Mouse (Mus musculus) Patski (cell line): ENCODE measurements around the gene Ccdc171. TPM values are rescaled to one million over a fixed set of nuclear protein-coding genes. Genes with fewer than 3 reads are reported as not detected.

Experiments
- ATAC-seq: fragments of 100-300 bp; one replicate; pipeline ENCODE4 v1.8.0; 2021
- CTCF ChIA-PET: fragments of 350-600 bp; sonication (Branson Sonifier 250); formaldehyde crosslinking; loops from one replicate; lab custom pipeline; 2022; ENCODE audit warnings: inconsistent platforms; lab: Charles Lee
- POLR2A ChIA-PET: fragments of 350-600 bp; sonication (Branson Sonifier 250); formaldehyde crosslinking; loops from one replicate; lab custom pipeline; 2022; ENCODE audit warnings: antibody characterized with exemption, inconsistent platforms; lab: Charles Lee
- DNase-seq: peaks from one replicate; pipeline ENCODE4 v3.0.0-alpha.2; 2011; ENCODE audit warnings: low read depth, low spot score
- H3K27me3 ChIP-seq: fragments of 371-371 bp; one replicate; pipeline ENCODE4 v1.5.1; 2021
- CTCF ChIP-seq: fragments of 100-300 bp; IDR thresholded peaks from one replicate; pipeline ENCODE4 v1.5.1; 2021
- in situ Hi-C: fragments of 300-500 bp; cut with MboI; formaldehyde crosslinking; loops from 3 replicates; pipeline ENCODE4 v1.11.1; 2018; ENCODE audit warnings: low pct_unique_long_range_greater_than_20kb, mixed read lengths
- polyA plus RNA-seq: library from polyadenylated mRNA; unstranded; gene quantifications from one replicate; pipeline ENCODE4 v1.2.3, GENCODE M21; 2021

Ccdc171 gene
- polyA plus RNA-seq, 1 experiment from 2014 or later, result 2.1 TPM

DNA sequence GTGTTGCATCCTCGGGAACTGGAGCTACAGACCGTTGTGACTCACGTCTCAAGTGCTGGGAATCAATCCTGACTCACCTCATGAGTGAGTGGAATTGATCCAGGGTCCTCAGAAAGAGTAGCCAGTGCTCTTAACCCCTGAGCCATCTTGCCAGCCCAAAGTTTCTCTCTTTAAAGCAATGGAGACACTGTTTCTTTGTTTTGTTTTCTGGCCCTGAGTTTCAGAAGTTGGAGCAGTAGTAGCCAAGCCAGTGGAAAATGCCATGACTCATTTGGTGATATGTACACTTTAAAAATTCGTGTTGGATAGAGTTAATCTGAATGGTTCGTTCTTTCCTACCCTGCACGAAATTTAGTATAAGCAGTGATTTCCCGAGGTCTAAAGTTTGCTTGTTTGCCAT is 157.5 kb downstream of the Ccdc171 start:
- ChIA-PET CTCF (no interaction called here), POLR2A (no interaction called here)
- no peak for TF ChIP-seq CTCF
- in situ Hi-C loops, result no loop called here
- no peak for DNase-seq
- ATAC-seq, result no peak
- no peaks in the 10 kb centered on the region for H3K27me3 ChIP-seq

DNA sequence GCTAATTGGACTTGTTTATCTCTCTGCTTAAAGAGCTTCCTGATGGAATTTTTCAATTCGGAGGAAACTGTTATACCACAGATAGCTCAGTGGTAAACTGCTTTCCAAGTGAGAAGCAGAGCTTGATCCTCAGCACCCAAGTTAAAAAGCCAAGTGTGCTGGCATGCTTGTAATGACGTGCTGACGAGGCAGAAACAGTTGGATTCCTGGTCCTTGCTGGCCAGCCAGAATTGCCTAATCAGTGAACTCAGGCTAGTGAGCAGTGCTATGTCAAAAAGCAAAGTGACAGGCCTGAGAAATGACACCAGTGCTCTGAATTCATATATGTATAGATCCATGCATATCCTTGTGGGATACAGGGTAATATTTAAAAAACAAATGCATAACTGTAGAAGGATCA is 174.8 kb downstream of the Ccdc171 start:
- TF ChIP-seq CTCF, result no peak
- in situ Hi-C loops, result no loop called here
- no peak for ATAC-seq
- DNase-seq, result no peak
- ChIA-PET CTCF (no interaction called here), POLR2A (no interaction called here)
- no peaks in the 10 kb centered on the region for H3K27me3 ChIP-seq

- ATAC-seq (no peak), DNase-seq (no peak)
- ChIA-PET POLR2A (no interaction called here), CTCF (interaction anchor here (1.0 kb wide), 1 partner anchor 11 kb away, joined by 3 read pairs; no protein-coding TSS in a partner anchor)
- TF ChIP-seq CTCF, result no peak
- in situ Hi-C loops, result no loop called here
- H3K27me3 ChIP-seq, result no peaks in the 10 kb centered on the region
Observed at GRCm38 (mm10) chr4:83716996-83717395, 191.7 kb downstream of the Ccdc171 start.

- ChIA-PET CTCF (no interaction called here), POLR2A (no interaction called here)
- no peak for DNase-seq
- in situ Hi-C loops, result no loop called here
- no peaks in the 10 kb centered on the region for H3K27me3 ChIP-seq
- no peak for TF ChIP-seq CTCF
- no peak for ATAC-seq
Observed at GRCm38 (mm10) chr4:83719816-83720215, 194.5 kb downstream of the Ccdc171 start.

DNA sequence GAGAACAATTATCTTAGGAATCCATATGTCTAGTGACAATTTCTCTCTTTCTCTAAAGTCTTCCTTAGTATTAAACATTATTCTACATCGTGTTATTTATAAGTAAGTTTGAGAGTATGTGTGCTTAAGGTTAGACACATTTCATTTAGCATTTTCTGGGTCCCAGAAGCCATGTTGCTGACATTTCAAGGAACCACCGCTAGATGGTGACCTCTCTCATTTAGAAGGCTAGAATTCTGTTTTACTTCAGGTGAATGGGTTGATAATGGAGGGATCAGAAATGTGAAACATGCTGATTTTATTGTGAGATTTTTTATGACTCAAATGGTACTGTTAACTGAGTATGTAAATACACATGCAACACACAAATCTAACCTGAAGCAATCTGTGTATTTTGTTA is 199.8 kb downstream of the Ccdc171 start:
- CTCF ChIA-PET, result no interaction called here
- in situ Hi-C loops, result no loop called here
- TF ChIP-seq CTCF, result peak; percentile 54
- POLR2A ChIA-PET, result interaction anchor here (0.6 kb wide), 1 partner anchor 275 kb away, joined by 3 read pairs; no protein-coding TSS in a partner anchor
- ATAC-seq, result no peak
- H3K27me3 ChIP-seq, result no peaks in the 10 kb centered on the region
- no peak for DNase-seq

DNA sequence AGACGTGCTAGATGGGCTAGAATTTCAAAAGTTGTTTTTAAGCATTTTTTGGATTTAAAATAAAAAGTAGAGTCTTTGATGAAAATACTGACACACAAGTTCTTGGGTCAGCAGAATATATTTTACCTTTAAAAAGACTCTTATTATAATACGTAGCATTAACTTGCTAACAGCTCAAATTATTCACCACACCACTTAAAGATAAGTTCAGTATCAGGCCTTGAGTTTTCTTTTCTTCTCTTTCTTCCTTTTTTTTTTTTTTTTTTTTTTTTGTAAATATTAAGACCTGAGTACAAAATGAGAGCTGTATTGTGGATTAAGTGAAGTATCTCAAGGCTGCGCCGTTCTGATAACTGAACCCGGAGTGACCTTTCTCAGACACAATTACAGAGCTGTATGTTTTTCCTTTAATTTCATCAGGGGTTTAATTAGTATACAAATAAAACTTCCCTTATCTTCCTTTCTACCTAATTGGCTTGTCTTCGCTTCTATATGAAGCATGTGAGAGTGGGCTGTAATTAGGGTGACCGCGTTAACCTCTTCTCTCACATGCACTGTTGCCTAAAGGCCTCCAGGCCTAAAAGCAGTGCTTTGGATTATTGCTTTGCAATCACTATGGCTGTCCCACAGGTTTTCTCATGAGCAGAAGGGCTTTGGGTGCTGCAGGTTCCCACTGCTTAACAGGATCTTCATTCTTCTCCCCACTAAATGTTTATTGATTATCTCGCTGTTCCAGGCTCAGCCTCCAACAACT is 214.0 kb downstream of the Ccdc171 start:
- in situ Hi-C loops, result no loop called here

GRCm38 (mm10) chr4:83739891-83740277 is 214.5 kb downstream of the Ccdc171 start:
- CTCF ChIA-PET, result no interaction called here
- H3K27me3 ChIP-seq, result no peaks in the 10 kb centered on the region
- POLR2A ChIA-PET, result no interaction called here
- no peak for DNase-seq
- in situ Hi-C loops, result no loop called here
- ATAC-seq, result no peak
- TF ChIP-seq CTCF, result no peak

More for the DNA sequence above, 214.0 kb downstream of the Ccdc171 start:
- H3K27me3 ChIP-seq, result no peaks in the 10 kb centered on the region
- DNase-seq (no peak), ATAC-seq (no peak)
- ChIA-PET CTCF (no interaction called here), POLR2A (no interaction called here)
- no peak for TF ChIP-seq CTCF

DNA sequence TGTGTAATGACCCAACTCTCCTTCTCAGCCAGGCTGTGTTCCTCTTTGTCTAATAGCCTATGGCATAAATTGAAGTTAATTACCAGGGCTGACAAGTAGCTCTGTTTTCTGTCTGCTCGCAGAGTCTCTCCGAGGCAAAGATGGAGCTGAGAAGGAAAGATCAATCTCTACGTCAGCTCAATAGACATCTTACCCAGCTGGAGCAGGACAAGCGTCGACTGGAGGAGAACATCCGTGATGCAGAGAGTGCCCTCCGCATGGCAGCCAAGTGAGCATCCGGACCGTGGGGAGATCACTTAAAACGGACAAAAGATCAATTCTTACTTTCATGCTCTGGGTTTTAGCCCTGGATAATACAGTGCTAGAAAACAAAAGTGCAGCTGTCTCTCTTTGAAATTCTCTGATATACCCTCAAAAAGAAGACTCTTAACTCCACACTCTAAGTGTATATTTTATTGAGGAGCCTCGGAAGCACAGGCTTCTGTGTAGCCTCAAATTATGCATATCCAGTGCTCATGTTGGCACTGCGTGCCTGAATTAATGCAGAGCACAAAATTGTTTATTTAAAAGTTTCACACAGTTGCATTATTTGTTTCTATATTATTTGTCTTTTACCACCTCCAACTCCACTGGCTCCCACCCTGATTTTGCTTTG is 217.6 kb downstream of the Ccdc171 start:
- ATAC-seq, result no peak
- DNase-seq, result no peak
- ChIA-PET CTCF (interaction anchor here (0.9 kb wide), 1 partner anchor 12 kb away, joined by 3 read pairs; no protein-coding TSS in a partner anchor), POLR2A (no interaction called here)
- in situ Hi-C loops, result no loop called here
- TF ChIP-seq CTCF, result no peak
- no peaks in the 10 kb centered on the region for H3K27me3 ChIP-seq

DNA sequence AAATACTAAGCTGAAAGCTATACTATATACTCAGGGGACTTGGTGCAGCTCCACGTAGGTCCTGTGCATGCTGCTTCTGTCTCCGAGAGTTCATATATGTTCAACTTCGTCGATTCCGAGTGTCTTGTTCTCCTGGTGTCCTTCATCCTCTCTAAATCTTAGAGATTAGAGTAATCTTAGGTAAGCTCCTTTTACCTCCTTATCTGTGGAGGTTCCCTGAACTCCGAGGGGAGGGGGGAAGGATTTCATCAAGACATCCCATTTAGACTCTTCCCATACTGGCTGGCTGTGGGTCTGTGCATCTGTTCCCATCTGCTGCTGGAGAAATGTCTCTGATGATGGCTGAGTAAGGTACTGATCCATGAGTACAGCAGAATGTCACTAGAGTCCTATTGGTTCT is 249.8 kb downstream of the Ccdc171 start:
- in situ Hi-C loops, result loop anchor here (25.0 kb wide), 1 partner anchor 1312 kb away; no protein-coding TSS in a partner anchor
- DNase-seq (no peak), ATAC-seq (no peak)
- ChIA-PET CTCF (no interaction called here), POLR2A (no interaction called here)
- TF ChIP-seq CTCF, result no peak
- no peaks in the 10 kb centered on the region for H3K27me3 ChIP-seq

- CTCF ChIA-PET, result no interaction called here
- in situ Hi-C loops, result loop anchor here (25.0 kb wide), 1 partner anchor 1307 kb away; no protein-coding TSS in a partner anchor
- POLR2A ChIA-PET, result no interaction called here
- DNase-seq, result no peak
- H3K27me3 ChIP-seq, result no peaks in the 10 kb centered on the region
- TF ChIP-seq CTCF, result no peak
- ATAC-seq, result no peak
Observed at GRCm38 (mm10) chr4:83780044-83780443, 254.7 kb downstream of the Ccdc171 start.

DNA sequence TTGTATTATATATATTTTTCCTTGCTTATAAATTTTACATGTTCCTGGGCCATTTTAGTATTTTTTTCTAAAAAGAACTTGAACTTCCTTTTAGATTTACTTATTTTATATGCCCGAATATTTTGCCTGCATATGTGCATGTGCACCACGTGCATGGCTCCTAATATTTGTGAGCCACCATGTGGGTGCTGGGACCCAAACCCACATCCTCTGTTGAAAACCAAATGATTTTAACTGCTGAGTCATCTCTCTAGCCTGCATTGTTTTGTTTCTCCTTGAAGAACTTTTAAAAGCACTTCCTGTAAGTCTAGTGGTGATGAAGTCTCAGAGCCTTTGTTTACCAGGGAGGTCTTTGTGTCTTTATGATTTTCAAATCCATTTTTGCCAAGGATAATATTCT is 259.8 kb downstream of the Ccdc171 start:
- POLR2A ChIA-PET, result no interaction called here
- no peak for TF ChIP-seq CTCF
- DNase-seq (no peak), ATAC-seq (no peak)
- in situ Hi-C loops, result loop anchor here (25.0 kb wide), 1 partner anchor 1302 kb away; no protein-coding TSS in a partner anchor
- H3K27me3 ChIP-seq, result no peaks in the 10 kb centered on the region
- CTCF ChIA-PET, result no interaction called here
